Mouse (Mus musculus) stomach, postnatal 0 days (tissue): ENCODE measurements at regions not wholly inside any gene's neighbourhood (a gene's known extent, or its start where the extent isn't known, plus 50 kb on each side); places are given as distances from the start of the nearest gene placed in this dataset.

Experiments
- ATAC-seq: fragments of 200-750 bp; cut with Nextera tagmentation; 2 replicates; pipeline ENCODE4 v1.8.0; 2017; ENCODE audit not compliant: low FRiP score, low TSS enrichment
- DNase-seq: peaks from one replicate; pipeline ENCODE4 v3.0.0-alpha.2; 2016; ENCODE audit warnings: low spot score
- H3K27ac ChIP-seq: fragments of 300-500 bp; sonication (generic); replicated peaks from 2 replicates; pipeline ENCODE4 v1.5.1; 2014; ENCODE audit warnings: mild to moderate bottlenecking, control low read depth
- H3K27me3 ChIP-seq: fragments of 300-500 bp; sonication (generic); 2 replicates; pipeline ENCODE4 v1.6.1; 2014; ENCODE audit warnings: low read length; ENCODE audit not compliant: control insufficient read depth, insufficient read depth
- H3K36me3 ChIP-seq: fragments of 300-500 bp; sonication (generic); 2 replicates; pipeline ENCODE4 v1.6.1; 2014; ENCODE audit warnings: low read length, mixed read lengths; ENCODE audit not compliant: control insufficient read depth, insufficient read depth
- H3K4me1 ChIP-seq: fragments of 300-500 bp; sonication (generic); replicated peaks from 2 replicates; pipeline ENCODE4 v1.6.1; 2014; ENCODE audit warnings: antibody characterized with exemption; ENCODE audit not compliant: control insufficient read depth, insufficient read depth
- H3K4me2 ChIP-seq: fragments of 300-500 bp; sonication (generic); replicated peaks from 2 replicates; pipeline ENCODE4 v1.6.1; 2014; ENCODE audit warnings: low read depth, mild to moderate bottlenecking, control low read depth, moderate library complexity
- H3K4me3 ChIP-seq: fragments of 300-500 bp; sonication (generic); 2 replicates; pipeline ENCODE4 v1.5.1; 2014; ENCODE audit warnings: low read depth, low read length, control low read depth
- H3K9ac ChIP-seq: fragments of 300-500 bp; sonication (generic); 2 replicates; pipeline ENCODE4 v1.6.1; 2014; ENCODE audit warnings: mild to moderate bottlenecking, low read length, control low read depth, mixed read lengths
- H3K9me3 ChIP-seq: fragments of 300-500 bp; sonication (generic); 2 replicates; pipeline ENCODE4 v1.6.1; 2016; ENCODE audit warnings: low read length; ENCODE audit not compliant: control insufficient read depth
- CTCF ChIP-seq: IDR thresholded peaks from 2 replicates; pipeline ENCODE4 v1.5.1; 2016; ENCODE audit warnings: antibody characterized with exemption, low read depth, mild to moderate bottlenecking, moderate library complexity
- EP300 ChIP-seq: optimal IDR thresholded peaks from 2 replicates; pipeline ENCODE3; 2016; ENCODE audit warnings: antibody characterized with exemption
- WGBS: fragments of 180-500 bp; shearing (Covaris S2); extraction: QIAGEN DNeasy Blood & Tissue Kit; methylation state at CpG from one replicate; pipeline ENCODE4 v1.1.7; 2014; 5-methylcytosine and 5-hydroxymethylcytosine counted together

- Histone ChIP-seq H3K4me2 (no peak overlapping the region), H3K9ac (no peak overlapping the region), H3K27ac (no peak overlapping the region), H3K27me3 (no peaks in the 10 kb centered on the region), H3K4me1 (no peaks in the 10 kb centered on the region), H3K9me3 (no peaks in the 10 kb centered on the region), H3K4me3 (no peak overlapping the region), H3K36me3 (no peaks in the 10 kb centered on the region)
- TF ChIP-seq EP300, result no peak
- TF ChIP-seq CTCF, result no peak
- ATAC-seq (no peak), DNase-seq (no peak)
- WGBS, result 83% methylated on average over 3 of the region's 3 CpGs
These were observed 746.4 kb upstream of the Cypt12 start for GRCm38 (mm10) chr3:17201773-17202172.

- WGBS, result 75% methylated on average over 3 of the region's 3 CpGs
- no peak for ATAC-seq
- no peaks in the 10 kb centered on the region for H3K27me3 ChIP-seq
These were observed 734.2 kb upstream of the Cypt12 start for GRCm38 (mm10) chr3:17214031-17214430.

GRCm38 (mm10) chr3:17216825-17217224 lies 731.4 kb upstream of the Cypt12 start:
- no peaks in the 10 kb centered on the region for H3K36me3 ChIP-seq
- ATAC-seq (no peak), DNase-seq (no peak)
- H3K27me3 ChIP-seq, result no peaks in the 10 kb centered on the region
- 71% methylated on average over 2 of the region's 2 CpGs for WGBS
- H3K27ac ChIP-seq, result no peak overlapping the region
- no peak overlapping the region for H3K4me3 ChIP-seq
- no peaks in the 10 kb centered on the region for H3K4me1 ChIP-seq
- no peaks in the 10 kb centered on the region for H3K9me3 ChIP-seq
- no peak overlapping the region for H3K4me2 ChIP-seq
- no peak overlapping the region for H3K9ac ChIP-seq
- TF ChIP-seq EP300, result no peak
- no peak for TF ChIP-seq CTCF

More at GRCm38 (mm10) chr3:17214031-17214430, 734.2 kb upstream of the Cypt12 start:
- Histone ChIP-seq H3K9ac (no peak overlapping the region), H3K4me3 (no peak overlapping the region), H3K4me2 (no peak overlapping the region), H3K4me1 (no peaks in the 10 kb centered on the region), H3K9me3 (no peaks in the 10 kb centered on the region), H3K36me3 (no peaks in the 10 kb centered on the region), H3K27ac (no peak overlapping the region)
- no peak for TF ChIP-seq CTCF
- TF ChIP-seq EP300, result no peak
- DNase-seq, result no peak

GRCm38 (mm10) chr3:17238407-17238806 lies 709.8 kb upstream of the Cypt12 start:
- Histone ChIP-seq H3K4me3 (no peak overlapping the region), H3K27me3 (no peaks in the 10 kb centered on the region), H3K9me3 (no peaks in the 10 kb centered on the region), H3K4me2 (no peak overlapping the region), H3K27ac (no peak overlapping the region), H3K9ac (no peak overlapping the region), H3K4me1 (no peaks in the 10 kb centered on the region), H3K36me3 (no peaks in the 10 kb centered on the region)
- 22% methylated on average over 1 of the region's 1 CpGs for WGBS
- ATAC-seq, result no peak
- no peak for TF ChIP-seq EP300
- TF ChIP-seq CTCF, result no peak
- DNase-seq, result no peak

- H3K4me3 ChIP-seq, result no peak overlapping the region
- no peaks in the 10 kb centered on the region for H3K36me3 ChIP-seq
- ATAC-seq, result no peak
- H3K4me2 ChIP-seq, result no peak overlapping the region
- no peak for DNase-seq
- H3K27me3 ChIP-seq, result no peaks in the 10 kb centered on the region
- H3K4me1 ChIP-seq, result no peaks in the 10 kb centered on the region
- TF ChIP-seq EP300 (no peak), CTCF (no peak)
- H3K9me3 ChIP-seq, result no peaks in the 10 kb centered on the region
- H3K9ac ChIP-seq, result no peak overlapping the region
- no peak overlapping the region for H3K27ac ChIP-seq
These were observed 689.8 kb upstream of the Cypt12 start for GRCm38 (mm10) chr3:17258397-17258796.

- ATAC-seq (no peak), DNase-seq (no peak)
- Histone ChIP-seq H3K9me3 (no peaks in the 10 kb centered on the region), H3K27ac (no peak overlapping the region), H3K27me3 (no peaks in the 10 kb centered on the region), H3K4me3 (no peak overlapping the region), H3K9ac (no peak overlapping the region), H3K4me1 (no peaks in the 10 kb centered on the region), H3K36me3 (no peaks in the 10 kb centered on the region), H3K4me2 (no peak overlapping the region)
- no peak for TF ChIP-seq EP300
- TF ChIP-seq CTCF, result no peak
- WGBS, result 59% methylated on average over 3 of the region's 3 CpGs
These were observed 689.1 kb upstream of the Cypt12 start for GRCm38 (mm10) chr3:17259093-17259492.
